33 mouse cellular contexts compared by ENCODE assay signal in genomic region chr17:48366806-48367205, GRCm38 (mm10). TPM values are rescaled to one million over a fixed set of nuclear protein-coding genes. Genes with fewer than 3 reads are reported as not detected.
"Had no signal": no experiment of that assay in that cellular context is flagged by ENCODE, and none has a peak within 500 bp of the region (broad histone marks: within the 10 kb centered on the region; RNA-seq: fewer than 3 reads in every experiment).

No protein-coding gene starts in this region.

- H3K4me2 ChIP-seq: heart, embryonic 11.5 days; heart, embryonic 13.5 days; heart, embryonic 15.5 days; hindbrain, embryonic 13.5 days; hindbrain, embryonic 15.5 days; kidney, embryonic 15.5 days; limb, embryonic 12.5 days; liver, embryonic 11.5 days; liver, embryonic 13.5 days had no signal

- H3K4me1 ChIP-seq: hindbrain, embryonic 13.5 days; kidney, embryonic 15.5 days; limb, embryonic 10.5 days; limb, embryonic 12.5 days had no signal

- H3K9me3 ChIP-seq: heart, embryonic 13.5 days; heart, embryonic 15.5 days; hindbrain, embryonic 13.5 days; hindbrain, embryonic 15.5 days; kidney, embryonic 15.5 days; limb, embryonic 10.5 days; limb, embryonic 12.5 days; liver, embryonic 13.5 days had no signal

- ATAC-seq: hindbrain, postnatal 0 days; intestine, embryonic 16.5 days had no signal

- H3K9ac ChIP-seq: heart, embryonic 13.5 days; heart, embryonic 15.5 days; hindbrain, embryonic 13.5 days; hindbrain, embryonic 15.5 days; kidney, embryonic 15.5 days; limb, embryonic 12.5 days; liver, embryonic 13.5 days had no signal

- H3K36me3 ChIP-seq: heart, embryonic 13.5 days; heart, embryonic 15.5 days; hindbrain, embryonic 13.5 days; hindbrain, embryonic 15.5 days; kidney, embryonic 15.5 days; limb, embryonic 10.5 days; limb, embryonic 12.5 days; liver, embryonic 13.5 days had no signal

- H3K27ac ChIP-seq: gastrocnemius, adult 2 months; heart, embryonic 13.5 days; heart, embryonic 15.5 days; hindbrain, embryonic 13.5 days; hindbrain, embryonic 15.5 days; hindbrain, postnatal 0 days; kidney, embryonic 15.5 days; kidney, postnatal 0 days; limb, embryonic 10.5 days; limb, embryonic 12.5 days; liver, embryonic 13.5 days had no signal

- DNase-seq: gastrocnemius, adult 2 months; gastrocnemius, postnatal 10 days; gastrocnemius, postnatal 25 days; heart, adult 18-20 months; heart, postnatal 14 days; heart, postnatal 36 days; kidney, adult 11 months; kidney, adult 2 months; kidney, adult 9 months; kidney, postnatal 14 days; kidney, postnatal 36 days; layer of hippocampus, adult 9-11 months; layer of hippocampus, postnatal 36 days; liver; liver, embryonic 13.5 days had no signal

- H3K4me3 ChIP-seq: gastrocnemius, adult 2 months; heart, embryonic 13.5 days; heart, embryonic 15.5 days; hindbrain, embryonic 13.5 days; hindbrain, embryonic 15.5 days; kidney, embryonic 15.5 days; limb, embryonic 10.5 days; limb, embryonic 12.5 days; liver, embryonic 13.5 days had no signal

- H3K27me3 ChIP-seq: heart, embryonic 13.5 days; heart, embryonic 15.5 days; hindbrain, embryonic 13.5 days; hindbrain, embryonic 15.5 days; kidney, embryonic 15.5 days; limb, embryonic 12.5 days; liver, embryonic 13.5 days had no signal

RNA-seq across cellular contexts. Expression of gene Treml1, which starts 7.1 kb away (rescaled TPM):
- total RNA-seq: gastrocnemius, adult 2 months; gastrocnemius, postnatal 10 days; layer of hippocampus, postnatal 36 days; left cerebral cortex, postnatal 25 days had no signal
- polyA plus RNA-seq: hindbrain, postnatal 0 days; large intestine, adult 2 months had no signal

RNA-seq across cellular contexts. Expression of gene Trem2, which starts 20.6 kb away (rescaled TPM):
- total RNA-seq: hematopoietic stem cell, adult 5-6 weeks had no signal

RNA-seq across cellular contexts. Expression of gene B430306N03Rik, which starts 50.9 kb away (rescaled TPM):
- total RNA-seq: gastrocnemius, adult 2 months; gastrocnemius, postnatal 25 days; layer of hippocampus, postnatal 14 days; left cerebral cortex, postnatal 10 days had no signal
- polyA plus RNA-seq: hindbrain, embryonic 11.5 days; hindbrain, postnatal 0 days; limb, embryonic 10.5 days had no signal
